Mouse (Mus musculus): ENCODE measurements around the gene Prkag2. TPM values are rescaled to one million over a fixed set of nuclear protein-coding genes. Genes with fewer than 3 reads are reported as not detected.
A peak's percentile ranks its signal among the peaks of the same experiment; 100 is the strongest.

Gene Prkag2
- polyA plus RNA-seq, 1 experiment from 2014 or later = 56.7 TPM

DNA sequence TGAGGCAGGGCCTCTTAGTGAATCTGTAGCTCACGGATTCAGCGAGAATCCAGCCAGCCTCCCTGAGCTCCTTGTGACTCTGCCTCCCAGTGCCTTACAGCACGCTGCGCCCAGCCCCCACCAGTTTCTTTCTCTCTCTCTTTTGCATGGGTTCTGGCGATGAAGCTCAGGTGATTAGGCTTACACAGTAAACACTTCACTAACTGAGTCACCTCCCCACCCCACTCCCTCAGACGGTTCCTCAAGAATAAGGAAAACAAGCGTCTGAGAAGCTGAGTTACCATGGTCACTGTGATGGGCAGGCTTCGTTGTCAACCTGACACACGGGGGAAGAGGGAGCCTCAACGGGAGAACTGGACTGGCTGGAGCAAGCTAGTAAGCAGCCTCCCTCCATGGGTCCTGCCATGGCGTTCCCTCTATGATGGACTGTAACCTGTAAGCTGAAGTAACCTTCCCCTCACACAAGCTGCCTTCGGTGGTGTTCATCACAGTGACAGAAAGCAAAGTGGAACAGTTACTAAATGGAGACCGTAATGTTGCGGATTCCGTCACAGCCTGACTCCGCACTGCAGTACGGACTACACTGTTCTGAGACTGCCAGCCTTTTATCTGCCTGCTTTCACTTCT, 37.8 kb downstream of the Prkag2 start:
- no peak overlapping the region for H3K4me3 ChIP-seq
- WGBS = 47% methylated on average over 17 of the region's 17 CpGs

DNA sequence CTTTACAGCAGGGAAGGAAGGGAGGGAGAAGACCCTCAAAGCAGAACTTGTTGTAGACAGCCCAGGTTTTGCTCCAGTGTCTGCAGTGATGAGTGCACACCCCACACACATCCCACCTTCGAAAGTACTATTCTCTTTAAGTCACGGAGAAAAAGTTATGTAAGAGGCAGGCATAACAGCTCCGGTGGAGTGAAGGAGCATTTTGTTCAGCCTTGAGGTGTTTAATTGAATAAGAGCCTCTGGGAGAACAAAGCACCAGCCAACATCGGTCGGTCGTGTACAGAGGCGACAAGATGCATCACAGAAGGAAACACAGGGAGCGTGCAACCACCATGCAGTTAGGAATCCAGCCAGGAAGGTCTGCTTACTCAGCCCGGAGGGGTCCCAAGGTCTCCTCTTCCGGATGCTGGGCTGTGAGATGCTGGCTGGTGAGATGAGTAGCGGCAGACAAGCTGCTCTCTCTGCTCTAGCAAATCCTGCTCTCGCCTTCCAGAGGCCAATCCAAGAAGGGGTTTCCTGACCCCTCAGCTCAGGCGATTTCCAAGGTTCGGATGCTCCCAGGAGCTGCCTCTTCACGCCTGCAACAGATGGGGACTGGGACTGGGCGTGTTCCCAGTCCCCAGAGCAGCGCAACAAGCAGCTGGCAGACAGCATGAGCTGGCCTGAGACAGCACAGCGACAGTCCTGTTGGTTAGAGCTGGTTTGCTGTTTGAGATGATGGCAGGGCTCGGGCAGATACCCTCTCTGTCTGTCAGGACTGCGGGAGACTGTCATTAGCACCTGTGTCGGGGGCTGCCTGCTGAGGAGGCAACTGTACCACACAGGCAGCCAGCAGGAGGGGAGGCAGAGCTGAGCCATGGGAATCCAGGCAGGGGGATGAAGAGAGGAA, 41.3 kb downstream of the Prkag2 start:
- peaks cover 25% of the 10 kb centered on the region for H3K4me1 ChIP-seq
- H3K4me2 ChIP-seq (replicated peaks) = peak overlapping the region; percentile 27
- no peak overlapping the region for H3K4me3 ChIP-seq
- peak; percentile 57 for ATAC-seq (ENCODE audit: low FRiP score)
- no peaks in the 10 kb centered on the region for H3K36me3 ChIP-seq
- peaks cover 14% of the 10 kb centered on the region; the same call in 1 of the 2 replicates for H3K27me3 ChIP-seq
- 21% methylated on average over 21 of the region's 21 CpGs for WGBS
- no peaks in the 10 kb centered on the region for H3K9me3 ChIP-seq (replicated peaks)
- H3K9ac ChIP-seq = no peak overlapping the region
- H3K27ac ChIP-seq = no peak overlapping the region

More for the DNA sequence above, 37.8 kb downstream of the Prkag2 start:
- Histone ChIP-seq H3K9me3 (replicated peaks) (no peaks in the 10 kb centered on the region), H3K4me2 (replicated peaks) (no peak overlapping the region; the same call in 1 of the 2 replicates), H3K27me3 (peaks cover 14% of the 10 kb centered on the region; the same call in 1 of the 2 replicates), H3K9ac (no peak overlapping the region), H3K4me1 (peaks cover 28% of the 10 kb centered on the region), H3K27ac (no peak overlapping the region), H3K36me3 (no peaks in the 10 kb centered on the region)
- no peak for ATAC-seq (ENCODE audit: low FRiP score)

- Histone ChIP-seq H3K36me3 (no peaks in the 10 kb centered on the region), H3K27me3 (peaks cover 16% of the 10 kb centered on the region; the same call in 1 of the 2 replicates), H3K4me3 (no peak overlapping the region), H3K4me2 (replicated peaks) (no peak overlapping the region), H3K4me1 (peaks cover 25% of the 10 kb centered on the region), H3K9ac (no peak overlapping the region), H3K27ac (no peak overlapping the region), H3K9me3 (replicated peaks) (no peaks in the 10 kb centered on the region)
- no peak for ATAC-seq (ENCODE audit: low FRiP score)
- 39% methylated on average over 7 of the region's 7 CpGs for WGBS
Measured at GRCm38 (mm10) chr5:25058417-25058816, 42.0 kb downstream of the Prkag2 start.

- 29% methylated on average over 4 of the region's 4 CpGs for WGBS
- Histone ChIP-seq H3K9ac (no peak overlapping the region), H3K27ac (no peak overlapping the region)
Measured at GRCm38 (mm10) chr5:25055288-25055687, 45.2 kb downstream of the Prkag2 start.

GRCm38 (mm10) chr5:25053971-25054658, 46.3 kb downstream of the Prkag2 start:
- Histone ChIP-seq H3K36me3 (no peaks in the 10 kb centered on the region), H3K9me3 (replicated peaks) (no peaks in the 10 kb centered on the region), H3K27ac (no peak overlapping the region), H3K4me3 (no peak overlapping the region), H3K4me2 (replicated peaks) (no peak overlapping the region), H3K4me1 (peaks cover 10% of the 10 kb centered on the region), H3K9ac (no peak overlapping the region), H3K27me3 (0 out of 2 replicates have a peak, but pooled peaks cover 8% of the 10 kb centered on the region)
- WGBS = 79% methylated on average over 7 of the region's 7 CpGs
- ATAC-seq (ENCODE audit: low FRiP score) = no peak

More at GRCm38 (mm10) chr5:25055288-25055687, 45.2 kb downstream of the Prkag2 start:
- H3K4me2 ChIP-seq (replicated peaks) = no peak overlapping the region
- no peaks in the 10 kb centered on the region for H3K9me3 ChIP-seq (replicated peaks)
- peaks cover 16% of the 10 kb centered on the region for H3K4me1 ChIP-seq
- H3K4me3 ChIP-seq = no peak overlapping the region
- 0 out of 2 replicates have a peak, but pooled peaks cover 8% of the 10 kb centered on the region for H3K27me3 ChIP-seq
- H3K36me3 ChIP-seq = no peaks in the 10 kb centered on the region
- no peak for ATAC-seq (ENCODE audit: low FRiP score)

DNA sequence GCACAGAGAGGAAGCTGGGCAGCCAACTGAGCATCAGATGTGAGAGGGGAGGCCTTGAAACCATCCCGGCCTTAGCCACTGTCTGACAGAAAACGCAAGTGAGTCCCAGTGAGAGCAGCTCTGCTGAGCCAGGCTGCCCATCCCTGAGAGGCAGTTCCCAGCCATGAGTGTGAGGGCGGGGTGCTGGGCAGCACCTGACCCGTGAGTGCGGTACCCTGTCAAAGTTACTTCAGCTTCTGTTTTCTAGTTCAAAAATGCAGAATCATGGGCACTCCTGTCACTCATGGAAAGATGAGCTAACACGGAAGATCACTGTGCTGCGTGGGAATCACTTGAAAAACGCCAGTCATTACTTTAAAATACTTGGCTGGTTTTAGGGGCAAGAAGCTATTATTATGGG, 49.6 kb downstream of the Prkag2 start:
- Histone ChIP-seq H3K4me2 (replicated peaks) (no peak overlapping the region), H3K36me3 (no peaks in the 10 kb centered on the region), H3K27me3 (0 out of 2 replicates have a peak, but pooled peaks cover 2% of the 10 kb centered on the region), H3K4me1 (no peaks in the 10 kb centered on the region), H3K4me3 (no peak overlapping the region), H3K27ac (no peak overlapping the region), H3K9me3 (replicated peaks) (no peaks in the 10 kb centered on the region), H3K9ac (no peak overlapping the region)
- 78% methylated on average over 8 of the region's 8 CpGs for WGBS
- ATAC-seq (ENCODE audit: low FRiP score) = no peak

GRCm38 (mm10) chr5:25047670-25048069, 52.8 kb downstream of the Prkag2 start:
- ATAC-seq (ENCODE audit: low FRiP score) = no peak
- WGBS = 71% methylated on average over 1 of the region's 1 CpGs
- no peak overlapping the region for H3K4me3 ChIP-seq

GRCm38 (mm10) chr5:25046762-25047161, 53.7 kb downstream of the Prkag2 start:
- H3K36me3 ChIP-seq = no peaks in the 10 kb centered on the region
- H3K4me2 ChIP-seq (replicated peaks) = no peak overlapping the region
- no peaks in the 10 kb centered on the region for H3K4me1 ChIP-seq
- no peak overlapping the region for H3K27ac ChIP-seq
- H3K4me3 ChIP-seq = no peak overlapping the region
- no peak overlapping the region for H3K9ac ChIP-seq
- no peaks in the 10 kb centered on the region for H3K27me3 ChIP-seq
- no peaks in the 10 kb centered on the region for H3K9me3 ChIP-seq (replicated peaks)
- 79% methylated on average over 3 of the region's 3 CpGs for whole genome bisulfite sequencing
- no peak for ATAC-seq (ENCODE audit: low FRiP score)

More at GRCm38 (mm10) chr5:25047670-25048069, 52.8 kb downstream of the Prkag2 start:
- Histone ChIP-seq H3K9ac (no peak overlapping the region), H3K9me3 (replicated peaks) (no peaks in the 10 kb centered on the region), H3K27me3 (no peaks in the 10 kb centered on the region), H3K4me2 (replicated peaks) (no peak overlapping the region), H3K4me1 (no peaks in the 10 kb centered on the region), H3K27ac (no peak overlapping the region), H3K36me3 (no peaks in the 10 kb centered on the region)

DNA sequence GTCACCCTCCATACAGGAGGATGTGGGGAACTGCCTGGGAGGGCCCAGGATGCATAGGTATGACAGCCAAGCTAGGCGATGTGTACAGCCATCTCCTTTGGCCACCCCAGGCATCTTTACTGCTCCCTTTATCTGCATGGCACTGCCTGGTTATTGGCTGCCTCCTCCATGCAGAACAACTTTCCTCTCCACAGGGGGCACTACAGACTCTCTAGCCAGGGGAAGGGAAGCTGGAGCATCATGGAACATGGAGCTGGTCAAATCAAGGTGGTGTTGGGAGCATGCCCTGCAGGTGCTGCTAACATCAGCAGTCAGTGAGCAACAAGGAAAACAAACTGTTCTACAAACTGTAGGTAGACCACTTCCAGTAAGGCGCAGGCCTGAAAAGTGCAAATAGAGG, 56.4 kb downstream of the Prkag2 start:
- Histone ChIP-seq H3K27ac (no peak overlapping the region), H3K4me2 (replicated peaks) (no peak overlapping the region), H3K9me3 (replicated peaks) (no peaks in the 10 kb centered on the region), H3K36me3 (no peaks in the 10 kb centered on the region), H3K9ac (no peak overlapping the region), H3K4me1 (no peaks in the 10 kb centered on the region), H3K4me3 (no peak overlapping the region), H3K27me3 (no peaks in the 10 kb centered on the region)
- WGBS = 90% methylated on average over 2 of the region's 2 CpGs
- no peak for ATAC-seq (ENCODE audit: low FRiP score)

- H3K27me3 ChIP-seq = no peaks in the 10 kb centered on the region
- no peaks in the 10 kb centered on the region for H3K4me1 ChIP-seq
- H3K4me2 ChIP-seq (replicated peaks) = no peak overlapping the region
- H3K36me3 ChIP-seq = no peaks in the 10 kb centered on the region
- H3K4me3 ChIP-seq = no peak overlapping the region
- no peak overlapping the region for H3K9ac ChIP-seq
- WGBS = 92% methylated on average over 1 of the region's 1 CpGs
- H3K27ac ChIP-seq = no peak overlapping the region
- no peaks in the 10 kb centered on the region for H3K9me3 ChIP-seq (replicated peaks)
- no peak for ATAC-seq (ENCODE audit: low FRiP score)
Measured at GRCm38 (mm10) chr5:25041947-25042346, 58.5 kb downstream of the Prkag2 start.

DNA sequence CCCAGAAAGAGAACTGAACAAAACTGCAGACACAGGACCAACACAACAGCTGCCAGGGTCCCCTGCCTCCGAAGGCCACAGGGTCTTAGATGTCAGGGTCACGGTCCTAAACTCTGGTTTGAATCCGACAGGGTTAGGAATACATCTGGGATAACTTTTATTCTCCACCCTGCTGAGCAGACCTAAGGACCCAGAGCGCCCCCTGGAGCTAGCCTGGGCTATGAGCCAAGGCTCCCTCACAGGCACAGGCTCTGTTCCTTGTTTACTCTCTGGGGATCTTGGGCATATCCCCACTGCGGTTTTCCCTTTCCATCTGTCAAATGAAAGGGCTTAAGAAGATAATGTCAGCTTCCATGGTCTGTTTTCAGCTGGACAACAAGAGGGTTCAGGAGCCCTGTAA, 59.1 kb downstream of the Prkag2 start:
- ATAC-seq (ENCODE audit: low FRiP score) = no peak
- H3K4me2 ChIP-seq (replicated peaks) = no peak overlapping the region
- H3K27ac ChIP-seq = no peak overlapping the region
- H3K4me3 ChIP-seq = no peak overlapping the region
- 43% methylated on average over 5 of the region's 5 CpGs for WGBS
- H3K9ac ChIP-seq = no peak overlapping the region
- H3K36me3 ChIP-seq = no peaks in the 10 kb centered on the region
- H3K4me1 ChIP-seq = no peaks in the 10 kb centered on the region
- no peaks in the 10 kb centered on the region for H3K27me3 ChIP-seq
- no peaks in the 10 kb centered on the region for H3K9me3 ChIP-seq (replicated peaks)

- no peaks in the 10 kb centered on the region for H3K4me1 ChIP-seq
- no peak for ATAC-seq (ENCODE audit: low FRiP score)
Measured at GRCm38 (mm10) chr5:25040903-25041302, 59.5 kb downstream of the Prkag2 start.

More at GRCm38 (mm10) chr5:25040903-25041302, 59.5 kb downstream of the Prkag2 start:
- Histone ChIP-seq H3K9me3 (replicated peaks) (no peaks in the 10 kb centered on the region), H3K27ac (no peak overlapping the region), H3K4me2 (replicated peaks) (no peak overlapping the region), H3K9ac (no peak overlapping the region), H3K4me3 (no peak overlapping the region), H3K36me3 (no peaks in the 10 kb centered on the region), H3K27me3 (no peaks in the 10 kb centered on the region)
- WGBS = 74% methylated on average over 7 of the region's 7 CpGs

All from hindbrain, embryonic 12.5 days (tissue).